Mouse (Mus musculus): ENCODE data around the gene Dcaf5.

- TF ChIP-seq POLR2A (IDR thresholded peaks at IDR 0.05; ENCODE audit: insufficient read depth, low read depth, low read length) (no peak), EP300 (IDR thresholded peaks at IDR 0.05; ENCODE audit: insufficient read depth, low read depth, low read length) (no peak)
Observed at GRCm38 (mm10) chr12:80361655-80362054, 74.7 kb downstream of the Dcaf5 start.
